Mouse (Mus musculus): ENCODE measurements at regions not wholly inside any gene's neighbourhood (a gene's known extent, or its start where the extent isn't known, plus 50 kb on each side); places are given as distances from the start of the nearest gene placed in this dataset.

GRCm38 (mm10) chrX:158920217-158920616 is 289.9 kb upstream of the Rps6ka3 start:
- no peak for DNase-seq (ENCODE audit: low spot score in 2 of 2)

GRCm38 (mm10) chrX:158921424-158921823 is 288.7 kb upstream of the Rps6ka3 start:
- no peak for DNase-seq (ENCODE audit: low spot score in 2 of 2)

DNA sequence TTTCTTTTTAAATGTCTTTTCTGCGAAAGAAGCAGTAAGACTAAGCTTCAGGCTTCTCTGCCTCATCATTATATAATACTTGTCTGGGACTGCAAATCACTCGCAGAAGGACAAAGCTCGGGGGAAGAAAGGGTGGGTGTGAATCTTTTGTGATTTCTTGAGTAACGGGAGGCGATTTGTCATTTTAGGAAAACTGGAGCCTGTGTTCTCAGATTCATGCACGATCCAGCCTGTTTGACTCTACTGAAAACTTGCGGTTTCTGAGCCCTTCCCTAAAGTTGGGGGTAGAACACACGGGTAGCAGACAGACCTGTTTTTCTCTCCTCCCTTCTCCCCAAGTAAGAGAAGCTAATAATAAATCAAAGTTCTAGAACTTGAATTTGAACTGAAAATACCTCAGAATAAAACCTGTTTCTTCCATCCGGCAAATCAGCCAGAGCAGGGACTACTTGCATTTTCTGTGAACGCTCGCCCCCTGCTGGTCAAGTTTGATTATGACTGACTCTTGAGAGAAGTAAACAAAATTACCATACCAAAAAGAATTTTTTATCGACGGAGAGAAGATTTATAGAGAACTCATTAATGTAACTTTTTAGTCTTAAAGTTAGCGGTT is 288.2 kb upstream of the Rps6ka3 start:
- peak in 1 of 2 experiments; percentile 28 for DNase-seq (ENCODE audit: low spot score in 2 of 2)

GRCm38 (mm10) chrX:158923081-158923561 is 287.0 kb upstream of the Rps6ka3 start:
- no peak for DNase-seq (ENCODE audit: low spot score in 2 of 2)

DNA sequence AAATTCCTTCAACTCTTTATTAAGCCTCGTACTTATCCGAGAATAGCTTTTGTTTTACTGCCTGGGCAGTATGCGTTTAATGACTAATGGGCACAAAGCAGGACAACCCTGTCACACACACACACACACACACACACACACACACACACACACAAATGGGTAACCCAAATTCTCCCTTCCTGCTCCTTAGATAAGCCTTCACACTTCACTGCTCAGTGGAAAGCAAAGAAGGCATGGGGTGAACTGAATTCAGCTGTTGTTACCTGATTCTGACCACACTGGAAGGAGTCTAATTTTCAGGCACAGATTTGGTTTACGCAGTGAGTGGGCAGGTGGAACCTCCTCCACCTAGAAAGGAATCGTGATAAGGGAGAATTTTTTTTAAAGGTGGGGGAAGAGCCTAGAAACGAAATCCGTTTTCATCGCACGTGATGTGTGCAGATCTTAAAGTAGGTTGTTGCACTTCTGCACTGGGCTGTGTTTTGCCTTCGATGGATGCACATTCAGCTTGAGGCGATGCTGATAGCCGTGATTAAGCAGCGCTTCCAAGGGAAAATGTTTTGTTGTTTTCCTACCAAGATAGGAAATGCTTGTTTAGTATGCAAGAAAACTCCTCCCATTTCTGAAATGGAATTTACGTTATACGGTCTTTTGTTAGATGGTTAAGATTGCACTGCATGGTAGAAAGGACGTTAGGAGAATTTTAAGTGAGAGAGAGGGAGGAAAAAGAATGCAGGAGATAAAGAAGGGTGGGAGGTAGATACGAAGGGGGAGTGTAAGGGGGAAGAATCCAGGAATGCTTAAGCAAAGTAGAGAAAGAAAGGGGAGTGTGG is 286.2 kb upstream of the Rps6ka3 start:
- no peak for DNase-seq (ENCODE audit: low spot score in 2 of 2)

DNA sequence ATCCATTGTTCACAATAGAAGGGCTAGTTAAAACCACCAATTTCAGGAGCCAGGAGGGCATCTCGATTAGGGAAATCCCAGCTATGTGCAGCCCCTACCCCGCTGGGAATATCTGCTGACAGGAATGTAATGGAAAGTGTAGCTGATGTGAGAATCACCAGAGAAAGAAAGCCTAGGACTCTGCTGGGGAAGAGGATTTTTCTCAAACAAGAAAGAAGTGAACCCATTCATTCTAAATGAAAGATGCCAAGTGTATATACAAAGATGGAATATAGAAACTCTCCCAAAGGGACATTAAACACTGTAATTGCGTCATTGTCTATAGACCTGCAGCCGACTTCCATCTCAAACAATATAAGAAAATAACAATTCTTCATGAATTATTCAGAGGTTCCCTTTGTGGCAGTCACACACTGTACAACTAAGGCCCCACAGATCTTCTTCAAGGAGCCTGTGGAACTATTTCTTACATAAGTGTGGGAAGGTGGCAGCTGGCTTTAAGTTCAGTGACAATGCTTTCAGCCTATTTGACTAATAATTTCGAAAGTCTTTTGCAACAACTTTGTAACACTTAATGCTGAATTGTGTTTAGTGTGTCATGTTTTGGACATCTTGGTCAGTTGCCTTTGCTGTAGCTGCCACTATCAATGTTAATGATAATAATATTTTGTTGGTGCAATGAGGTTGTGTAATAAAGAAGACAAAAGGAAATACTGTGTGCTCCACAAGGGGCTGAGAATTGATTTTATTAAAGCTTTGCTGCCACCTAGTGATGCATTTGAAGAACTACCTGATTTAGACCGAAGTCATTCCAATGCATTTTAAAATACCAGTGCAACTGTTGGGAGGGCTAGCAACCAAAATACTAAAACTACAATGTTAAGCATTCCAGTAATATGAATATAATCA is 285.4 kb upstream of the Rps6ka3 start:
- DNase-seq (ENCODE audit: low spot score in 2 of 2) = no peak

GRCm38 (mm10) chrX:158931864-158932263 is 278.2 kb upstream of the Rps6ka3 start:
- DNase-seq (ENCODE audit: low spot score in 2 of 2) = no peak

DNA sequence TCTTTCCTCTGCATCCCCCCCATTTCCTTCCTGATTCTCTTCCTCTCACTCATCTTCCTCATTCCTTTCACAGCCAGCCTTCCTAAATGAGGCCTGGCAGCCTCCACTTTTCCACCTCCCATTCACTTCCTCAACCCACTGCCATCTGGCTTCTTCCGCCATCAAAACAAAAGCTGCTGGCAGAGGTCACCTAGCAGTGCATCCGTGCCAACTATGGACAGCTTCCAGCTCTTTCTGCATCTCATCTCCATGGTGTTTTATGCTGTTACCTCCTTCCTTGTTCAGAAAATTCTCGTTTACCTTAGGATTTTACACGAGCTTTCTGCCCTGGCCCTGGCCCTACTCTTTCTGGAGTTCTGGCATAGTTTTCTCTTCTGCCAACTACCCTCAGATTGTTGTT is 262.9 kb upstream of the Rps6ka3 start:
- DNase-seq (ENCODE audit: low spot score in 2 of 2) = no peak

DNA sequence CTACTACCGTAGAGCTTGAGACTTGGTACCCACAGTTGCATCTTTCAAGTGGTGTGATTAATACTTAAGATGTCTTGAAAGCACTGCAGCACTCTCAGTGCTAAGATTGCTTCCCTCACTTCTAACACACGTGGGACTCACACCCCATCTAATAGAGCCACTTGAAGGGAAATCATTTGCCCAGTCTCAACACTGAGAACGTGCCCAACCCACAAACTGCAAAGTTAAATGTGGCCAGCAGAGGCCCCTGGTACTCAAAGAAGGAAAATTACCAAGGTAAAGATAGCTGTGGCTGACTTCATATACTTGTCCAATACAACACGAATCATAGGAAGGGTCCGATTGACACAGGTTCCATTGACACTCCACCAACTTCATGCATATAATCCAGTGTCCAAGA is 238.4 kb upstream of the Rps6ka3 start:
- no peak for DNase-seq (ENCODE audit: low spot score in 2 of 2)

GRCm38 (mm10) chrX:158976648-158977047 is 233.5 kb upstream of the Rps6ka3 start:
- DNase-seq (ENCODE audit: low spot score in 2 of 2) = no peak

- no peak for DNase-seq (ENCODE audit: low spot score in 2 of 2)
Observed at GRCm38 (mm10) chrX:158984721-158985120, 225.4 kb upstream of the Rps6ka3 start.

DNA sequence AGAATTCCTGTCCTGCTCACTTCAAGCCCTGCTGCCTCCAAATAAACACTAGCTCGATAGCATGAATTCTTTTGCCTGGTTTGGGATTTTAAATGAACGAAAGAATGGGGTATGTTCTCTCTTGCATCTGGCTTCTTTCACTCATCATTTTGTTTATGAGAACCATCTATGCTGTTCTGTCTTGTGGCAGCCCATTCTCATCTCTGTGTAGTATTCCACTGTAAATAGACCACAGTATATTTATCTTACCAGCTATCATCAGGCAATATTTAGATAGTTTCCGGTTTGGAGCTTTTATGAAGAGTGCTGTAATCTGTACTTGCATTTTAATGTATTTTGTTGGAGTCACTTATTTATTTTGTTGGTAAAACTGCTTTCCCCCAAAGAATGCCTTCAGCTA is 222.4 kb upstream of the Rps6ka3 start:
- no peak for DNase-seq (ENCODE audit: low spot score in 2 of 2)

- no peak for DNase-seq (ENCODE audit: low spot score in 2 of 2)
Observed at GRCm38 (mm10) chrX:159018955-159019354, 191.2 kb upstream of the Rps6ka3 start.

- no peak for DNase-seq (ENCODE audit: low spot score in 2 of 2)
Observed at GRCm38 (mm10) chrX:159026311-159026710, 183.8 kb upstream of the Rps6ka3 start.

- no peak for DNase-seq (ENCODE audit: low spot score in 2 of 2)
Observed at GRCm38 (mm10) chrX:159031927-159032326, 178.2 kb upstream of the Rps6ka3 start.

GRCm38 (mm10) chrX:159043432-159043831 is 166.7 kb upstream of the Rps6ka3 start:
- DNase-seq (ENCODE audit: low spot score in 2 of 2) = peak; percentile 21 to 44

- no peak for DNase-seq (ENCODE audit: low spot score in 2 of 2)
Observed at GRCm38 (mm10) chrX:159047876-159048275, 162.2 kb upstream of the Rps6ka3 start.

- DNase-seq (ENCODE audit: low spot score in 2 of 2) = no peak
Observed at GRCm38 (mm10) chrX:159055689-159056461, 154.2 kb upstream of the Rps6ka3 start.

DNA sequence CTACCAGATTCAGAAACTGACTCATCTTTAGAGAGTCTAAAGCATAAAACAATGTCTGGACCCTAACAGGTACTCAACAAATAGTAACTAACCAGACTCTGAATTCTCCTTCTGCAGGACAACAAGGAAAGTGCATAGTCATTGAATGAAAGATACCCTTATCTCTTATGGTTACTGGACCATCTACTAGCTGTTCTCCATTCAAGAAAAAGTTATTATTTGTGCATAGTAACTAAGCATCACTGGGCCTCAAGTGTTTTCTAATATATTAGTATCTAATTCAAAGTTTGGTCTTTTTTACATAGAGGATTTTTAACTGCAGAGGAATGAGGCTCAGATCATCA is 153.7 kb upstream of the Rps6ka3 start:
- DNase-seq (ENCODE audit: low spot score in 2 of 2) = no peak

- no peak for DNase-seq (ENCODE audit: low spot score in 2 of 2)
Observed at GRCm38 (mm10) chrX:159058931-159059330, 151.2 kb upstream of the Rps6ka3 start.

DNA sequence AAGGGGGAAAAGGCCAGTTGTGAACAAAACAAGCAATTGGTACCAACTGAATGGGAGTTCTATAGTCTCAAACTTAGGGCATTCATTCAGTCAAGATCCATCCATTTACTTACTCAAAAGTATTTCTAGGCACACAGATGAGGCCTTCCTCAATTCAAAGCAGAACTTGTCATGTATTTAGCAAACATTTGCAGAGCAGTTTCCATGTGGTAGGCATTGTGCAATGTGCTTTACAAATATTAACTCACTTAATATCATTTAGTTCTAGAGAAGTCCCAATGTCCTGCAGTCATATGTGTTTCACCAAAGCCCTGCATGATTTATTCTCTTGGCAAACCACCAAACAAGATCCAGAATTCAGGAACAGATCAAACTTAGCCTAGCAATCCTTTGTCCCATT is 148.8 kb upstream of the Rps6ka3 start:
- no peak for DNase-seq (ENCODE audit: low spot score in 2 of 2)
